7 mouse cellular contexts compared by ENCODE assay signal in genomic region chr7:63855283-63855682, GRCm38 (mm10).
A peak's percentile ranks its signal among the peaks of the same experiment; 100 is the strongest.
DNase-seq lines count a peak whose midpoint lies in the region.

No protein-coding gene starts in this region.

- DNase-seq in CD4-positive helper T cell, adult 2 months (ENCODE audit: low read depth, low spot score), result peak; percentile 69
- DNase-seq in ES-CJ7 (ENCODE audit: low read depth, low spot score), result peak; percentile 70
- peak; percentile 65 to 74 for DNase-seq in cerebellum, adult 18-20 months
- DNase-seq in gastrocnemius, postnatal 25 days, result peak; percentile 63
- DNase-seq in layer of hippocampus, adult 9-10 months (ENCODE audit: low spot score), result peak; percentile 71
- peak; percentile 90 for DNase-seq in lung, postnatal 25 days (ENCODE audit: low spot score)
- peak; percentile 62 for DNase-seq in spleen, adult 12 weeks (ENCODE audit: low spot score)

Comparison
In these comparisons a context has a peak if more than half of its experiments do, and no peak if none do; other contexts are left out.
1. Peak in every context shown above with its lines: DNase-seq.